Mouse (Mus musculus): ENCODE data around the gene Hmg20b. TPM values are rescaled to one million over a fixed set of nuclear protein-coding genes. Genes with fewer than 3 reads are reported as not detected.

Hmg20b gene
- 46.5 and 49.8 TPM in 2 replicates for polyA plus RNA-seq (2015; fragmentation: Nextera tagmentation; extraction: Ambion mirVana)

DNA sequence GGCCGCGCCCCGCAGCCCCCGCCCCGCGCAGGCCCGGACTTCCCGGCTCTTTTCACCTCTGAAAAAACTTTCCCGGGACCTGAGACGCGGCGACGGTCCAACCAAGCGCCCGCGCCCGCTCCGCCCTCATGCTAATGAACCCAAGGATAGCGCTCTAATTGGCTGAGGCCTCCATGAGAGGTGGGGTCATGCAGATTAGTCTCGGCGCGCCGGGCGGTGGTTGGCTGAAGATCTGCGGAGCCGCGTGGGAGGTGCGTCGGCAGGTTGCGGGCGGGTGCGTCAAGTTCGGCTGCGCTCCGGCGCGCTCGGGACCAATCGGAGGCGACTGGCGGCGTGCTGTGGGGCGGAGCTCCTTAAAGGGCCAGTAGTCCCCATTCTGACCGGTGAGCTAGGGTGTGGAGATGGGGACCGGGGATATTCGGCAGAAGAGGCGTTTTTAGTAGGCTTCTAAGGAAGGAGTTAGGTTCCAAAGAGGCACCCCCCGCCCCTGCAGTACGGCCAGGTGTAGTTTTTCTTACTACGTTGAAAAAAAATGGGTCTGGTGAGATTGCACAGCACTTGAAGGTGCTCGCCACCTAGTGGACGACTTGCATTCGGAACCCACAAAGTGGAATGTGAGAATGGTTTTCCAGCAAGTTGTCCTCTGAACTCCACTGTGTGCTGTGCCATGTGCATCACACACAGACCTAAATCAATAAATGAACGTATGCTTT is at the start of gene Hmg20b:
Hmg20b (minus strand) TSS at position 130 of the 713 bp plus-strand sequence.
- peak; percentile 96 for ATAC-seq
- H3K27me3 ChIP-seq: peaks cover 25% of the 10 kb centered on the region
- H3K4me1 ChIP-seq (replicated peaks): peaks cover 30% of the 10 kb centered on the region
- H3K9ac ChIP-seq (replicated peaks): peak within 1 kb of the TSS; percentile 77
- no peaks in the 10 kb centered on the region for H3K9me3 ChIP-seq
- peak within 1 kb of the TSS; percentile 81 for H3K4me3 ChIP-seq (replicated peaks)
- WGBS: under 1% methylated on average over 54 of the region's 54 CpGs
- peak within 1 kb of the TSS; percentile 97 for H3K4me2 ChIP-seq (replicated peaks)
- H3K36me3 ChIP-seq: peaks cover 8% of the 10 kb centered on the region; the same call in 1 of the 2 replicates
- peak within 1 kb of the TSS; percentile 60; the same call in 1 of the 2 replicates for H3K27ac ChIP-seq

DNA sequence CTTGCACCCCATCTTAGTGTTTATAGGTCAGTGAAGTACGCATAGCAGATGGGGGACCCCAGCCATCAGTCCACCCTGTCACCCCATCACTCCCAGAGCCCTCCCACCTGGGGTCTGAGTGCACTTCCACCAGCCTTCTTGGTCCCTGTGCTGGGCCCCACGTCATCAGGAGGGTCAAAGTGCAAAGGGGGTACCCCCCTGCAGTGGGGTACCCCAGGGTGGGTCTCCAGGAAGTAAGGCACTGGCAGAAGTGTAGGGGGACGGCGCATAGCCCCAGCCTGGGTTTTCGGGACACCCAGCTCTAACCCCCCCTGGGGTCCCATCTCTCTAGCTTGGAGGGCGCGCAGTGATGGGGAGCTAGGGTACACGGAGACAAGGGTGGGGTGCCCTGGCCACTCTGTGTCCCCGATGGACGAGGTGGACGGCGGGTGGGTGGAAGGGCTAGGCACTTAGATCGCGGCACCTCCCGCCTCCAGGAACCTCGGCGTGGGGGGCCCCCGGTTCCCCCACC is 49.6 kb upstream of the Hmg20b start:
- ATAC-seq: no peak
- H3K4me1 ChIP-seq (replicated peaks): peaks cover 59% of the 10 kb centered on the region
- H3K4me2 ChIP-seq (replicated peaks): peak overlapping the region; percentile 21; the same call in 1 of the 2 replicates
- 77% methylated on average over 18 of the region's 18 CpGs for WGBS
- H3K4me3 ChIP-seq (replicated peaks): no peak overlapping the region
- H3K27me3 ChIP-seq: peaks cover 10% of the 10 kb centered on the region; the same call in 1 of the 2 replicates
- H3K9ac ChIP-seq (replicated peaks): 0 out of 2 replicates have a peak overlapping the region, but pooled peaks have one; percentile 41
- H3K27ac ChIP-seq: no peak overlapping the region
- H3K9me3 ChIP-seq: no peaks in the 10 kb centered on the region
- peaks cover 25% of the 10 kb centered on the region for H3K36me3 ChIP-seq

DNA sequence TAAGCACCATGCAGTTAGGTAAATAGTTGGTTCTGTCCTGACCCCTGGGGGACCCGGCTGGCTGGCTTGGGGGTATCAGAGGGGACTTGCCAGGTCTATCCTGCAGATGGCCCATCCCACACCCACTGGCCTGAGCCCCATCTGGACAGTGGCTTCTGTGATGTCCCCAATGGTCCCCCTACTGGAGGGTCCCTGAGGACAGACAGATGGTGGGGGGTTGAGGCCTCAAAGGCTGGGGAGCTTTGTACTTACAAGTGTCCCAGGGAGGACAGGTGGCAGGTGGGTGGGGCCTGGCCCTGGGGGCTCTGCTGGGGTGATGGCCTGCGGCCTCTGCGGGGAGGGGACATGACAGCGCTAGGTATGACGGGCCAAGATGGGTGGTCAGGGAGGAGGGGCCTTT is 49.0 kb upstream of the Hmg20b start:
- H3K36me3 ChIP-seq: peaks cover 20% of the 10 kb centered on the region
- no peak overlapping the region for H3K27ac ChIP-seq
- H3K4me3 ChIP-seq (replicated peaks): no peak overlapping the region
- H3K4me1 ChIP-seq (replicated peaks): peaks cover 59% of the 10 kb centered on the region
- H3K27me3 ChIP-seq: peaks cover 5% of the 10 kb centered on the region; the same call in 1 of the 2 replicates
- H3K9me3 ChIP-seq: no peaks in the 10 kb centered on the region
- no peak for ATAC-seq
- no peak overlapping the region for H3K4me2 ChIP-seq (replicated peaks)
- no peak overlapping the region for H3K9ac ChIP-seq (replicated peaks)
- whole genome bisulfite sequencing: 60% methylated on average over 5 of the region's 5 CpGs

DNA sequence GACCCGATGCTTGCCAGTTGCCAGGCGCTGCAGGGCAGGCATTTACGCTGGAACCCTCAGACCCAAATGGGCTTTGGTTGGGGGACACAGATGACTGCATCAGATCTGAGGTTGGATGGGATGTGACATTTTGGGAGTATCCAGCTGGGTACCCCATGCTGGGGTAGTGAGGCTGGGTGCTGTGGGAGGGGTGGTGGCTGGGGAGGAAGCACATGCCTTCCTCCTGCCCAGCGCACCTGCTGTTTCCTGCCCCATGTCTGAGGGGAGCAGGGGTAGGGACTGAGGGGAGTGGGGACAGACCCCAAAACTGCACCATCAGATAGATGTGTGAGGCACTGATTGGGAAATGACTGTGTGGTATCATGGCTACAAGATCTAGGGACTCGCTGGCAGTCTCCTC is 46.5 kb upstream of the Hmg20b start:
- WGBS: 52% methylated on average over 5 of the region's 5 CpGs
- peaks cover 50% of the 10 kb centered on the region for H3K4me1 ChIP-seq (replicated peaks)
- peaks cover 19% of the 10 kb centered on the region for H3K36me3 ChIP-seq
- H3K27me3 ChIP-seq: no peaks in the 10 kb centered on the region
- H3K9ac ChIP-seq (replicated peaks): peak overlapping the region; percentile 44; the same call in 1 of the 2 replicates
- no peak overlapping the region for H3K4me2 ChIP-seq (replicated peaks)
- ATAC-seq: no peak
- H3K9me3 ChIP-seq: no peaks in the 10 kb centered on the region
- H3K4me3 ChIP-seq (replicated peaks): no peak overlapping the region
- no peak overlapping the region for H3K27ac ChIP-seq

DNA sequence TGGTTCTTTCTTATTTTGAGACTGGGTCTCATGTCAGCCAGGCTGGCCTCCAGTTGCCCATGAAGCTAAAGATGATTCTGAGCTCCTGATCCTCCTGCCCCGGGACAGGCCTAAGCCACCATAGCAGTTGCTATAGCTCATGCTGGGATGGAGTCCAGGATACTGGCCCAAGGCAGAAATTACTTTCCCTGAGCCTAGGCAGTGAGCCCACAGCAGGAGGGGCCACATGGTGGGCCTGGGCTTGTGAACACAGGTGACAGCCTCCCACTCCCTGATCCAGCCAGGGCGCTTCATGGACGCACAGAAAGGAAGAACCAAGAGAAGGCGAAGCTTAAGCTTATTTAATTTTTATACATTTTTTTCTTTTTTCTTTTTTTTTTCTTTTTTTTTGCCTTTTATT is 45.6 kb upstream of the Hmg20b start:
- no peaks in the 10 kb centered on the region for H3K9me3 ChIP-seq
- no peak overlapping the region for H3K4me3 ChIP-seq (replicated peaks)
- no peak for ATAC-seq
- no peaks in the 10 kb centered on the region for H3K27me3 ChIP-seq
- peaks cover 41% of the 10 kb centered on the region for H3K4me1 ChIP-seq (replicated peaks)
- no peak overlapping the region for H3K27ac ChIP-seq
- H3K4me2 ChIP-seq (replicated peaks): no peak overlapping the region
- peaks cover 23% of the 10 kb centered on the region for H3K36me3 ChIP-seq
- H3K9ac ChIP-seq (replicated peaks): peak overlapping the region; percentile 44; the same call in 1 of the 2 replicates
- 85% methylated on average over 4 of the region's 4 CpGs for WGBS

DNA sequence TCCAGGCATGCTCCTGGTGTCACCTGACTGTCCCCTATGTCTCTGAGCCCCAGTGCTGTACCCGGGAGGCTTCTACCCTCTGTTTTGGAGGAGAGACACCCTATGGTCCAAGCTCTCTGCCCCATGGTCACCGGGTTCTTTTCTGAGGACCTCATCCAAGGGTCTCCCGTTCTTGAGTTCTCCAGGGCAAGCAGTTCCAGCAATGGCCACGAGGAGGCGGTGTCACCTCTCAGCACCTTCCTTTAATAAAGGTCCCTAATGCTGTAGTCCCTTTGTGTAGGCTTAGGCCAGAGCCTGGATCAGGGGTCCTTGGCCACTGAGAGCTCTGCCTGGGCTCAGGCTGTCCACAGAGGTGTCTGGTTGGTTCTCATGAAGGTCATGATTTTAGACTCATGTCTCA is 44.8 kb upstream of the Hmg20b start:
- ATAC-seq: no peak
- 16% methylated on average over 5 of the region's 5 CpGs for WGBS
- peaks cover 17% of the 10 kb centered on the region for H3K36me3 ChIP-seq
- H3K4me1 ChIP-seq (replicated peaks): peaks cover 34% of the 10 kb centered on the region
- H3K27me3 ChIP-seq: no peaks in the 10 kb centered on the region
- no peak overlapping the region for H3K9ac ChIP-seq (replicated peaks)
- no peaks in the 10 kb centered on the region for H3K9me3 ChIP-seq
- H3K27ac ChIP-seq: no peak overlapping the region
- no peak overlapping the region for H3K4me3 ChIP-seq (replicated peaks)
- H3K4me2 ChIP-seq (replicated peaks): no peak overlapping the region

DNA sequence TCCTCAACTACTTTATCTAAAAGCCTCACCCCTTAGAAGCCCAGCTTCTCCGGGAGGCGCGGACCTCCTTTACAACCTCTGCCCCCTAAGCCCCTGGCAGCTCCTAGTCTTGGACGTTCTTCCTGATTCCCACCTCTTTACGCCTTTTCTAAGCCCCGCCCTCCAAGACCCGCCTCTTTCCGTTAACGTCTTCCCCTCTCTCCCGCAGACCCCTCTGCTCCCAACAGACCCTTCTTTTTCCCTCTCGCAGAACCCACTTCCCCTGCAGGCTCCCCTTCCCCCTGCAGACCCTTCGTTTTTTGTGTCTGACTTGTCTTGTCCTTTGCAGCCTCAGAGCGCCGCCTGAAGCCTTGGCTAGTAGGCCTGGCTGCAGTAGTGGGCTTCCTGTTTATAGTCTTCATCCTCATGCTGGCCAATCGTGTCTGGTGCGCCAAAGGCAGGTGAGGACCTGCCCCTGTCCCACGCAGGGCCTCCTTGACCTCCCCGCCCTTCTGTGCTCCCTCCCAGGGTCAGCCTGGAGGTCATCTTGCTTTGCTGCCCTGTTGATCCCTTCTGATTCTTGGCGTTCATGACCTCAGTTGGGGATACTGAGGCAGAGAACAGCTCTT is 43.3 kb upstream of the Hmg20b start:
- Histone ChIP-seq H3K4me3 (replicated peaks) (peak overlapping the region; percentile 16), H3K27ac (no peak overlapping the region), H3K36me3 (peaks cover 14% of the 10 kb centered on the region; the same call in 1 of the 2 replicates), H3K4me1 (replicated peaks) (peaks cover 28% of the 10 kb centered on the region), H3K9me3 (no peaks in the 10 kb centered on the region), H3K27me3 (no peaks in the 10 kb centered on the region), H3K9ac (replicated peaks) (peak overlapping the region; percentile 49), H3K4me2 (replicated peaks) (peak overlapping the region; percentile 45)
- 7% methylated on average over 19 of the region's 19 CpGs for WGBS
- no peak for ATAC-seq

DNA sequence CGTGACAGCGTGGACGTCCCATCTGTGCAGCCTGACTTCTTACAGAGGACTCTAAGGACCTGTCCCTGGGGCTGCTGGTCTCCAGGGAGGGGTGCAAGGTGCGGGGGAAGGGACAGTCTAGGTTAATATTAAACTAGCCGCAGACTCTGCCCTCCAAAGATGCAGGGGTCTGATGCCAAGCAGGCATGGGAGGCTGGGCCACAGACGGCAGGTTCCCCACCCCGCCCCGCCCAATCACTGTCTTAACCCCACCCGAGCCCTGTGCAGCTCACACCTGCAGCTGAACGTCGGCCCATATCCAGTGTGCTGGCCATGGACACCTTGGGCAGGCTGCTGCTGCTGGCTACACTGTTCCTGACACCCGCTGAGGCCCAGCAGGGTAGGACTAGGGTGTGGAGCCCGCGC is 42.5 kb upstream of the Hmg20b start, which contains the start of gene Smim24:
Smim24 (plus strand) TSS at position 271 of the 405 bp plus-strand sequence.
- peak within 1 kb of the TSS; percentile 49 for H3K9ac ChIP-seq (replicated peaks)
- 73% methylated on average over 14 of the region's 14 CpGs for WGBS

DNA sequence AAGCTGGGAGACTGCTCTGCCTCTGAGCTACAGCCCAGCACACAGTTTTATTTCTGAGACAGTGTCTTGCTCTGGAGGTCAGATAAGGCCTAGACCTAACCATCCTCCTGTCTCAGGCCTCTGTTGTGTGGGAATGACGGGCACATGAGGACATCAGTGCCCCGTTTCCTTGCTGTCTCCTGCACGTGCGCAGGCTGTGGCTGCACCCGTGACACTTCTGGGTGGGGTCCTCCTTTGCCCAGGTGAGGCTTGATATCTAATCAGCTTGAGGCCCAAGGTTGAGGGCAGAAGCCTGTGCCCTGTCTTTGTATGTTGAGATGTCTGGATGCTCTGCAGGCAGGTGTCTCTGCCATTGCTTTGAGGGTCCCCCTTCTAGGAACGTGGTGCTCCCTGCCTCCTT is 42.0 kb upstream of the Hmg20b start:
- no peaks in the 10 kb centered on the region for H3K9me3 ChIP-seq
- H3K4me1 ChIP-seq (replicated peaks): peaks cover 25% of the 10 kb centered on the region
- H3K27me3 ChIP-seq: no peaks in the 10 kb centered on the region
- no peak overlapping the region for H3K4me3 ChIP-seq (replicated peaks)
- H3K9ac ChIP-seq (replicated peaks): no peak overlapping the region
- H3K27ac ChIP-seq: no peak overlapping the region
- H3K36me3 ChIP-seq: peaks cover 27% of the 10 kb centered on the region
- ATAC-seq: no peak
- 91% methylated on average over 6 of the region's 6 CpGs for WGBS
- H3K4me2 ChIP-seq (replicated peaks): no peak overlapping the region

More for the DNA sequence above, 42.5 kb upstream of the Hmg20b start, which contains the start of gene Smim24:
- H3K36me3 ChIP-seq: peaks cover 22% of the 10 kb centered on the region
- ATAC-seq: no peak
- H3K27me3 ChIP-seq: no peaks in the 10 kb centered on the region
- peak within 1 kb of the TSS; percentile 16 for H3K4me3 ChIP-seq (replicated peaks)
- peak within 1 kb of the TSS; percentile 45 for H3K4me2 ChIP-seq (replicated peaks)
- no peak within 1 kb of the TSS for H3K27ac ChIP-seq
- H3K4me1 ChIP-seq (replicated peaks): peaks cover 28% of the 10 kb centered on the region
- no peaks in the 10 kb centered on the region for H3K9me3 ChIP-seq

DNA sequence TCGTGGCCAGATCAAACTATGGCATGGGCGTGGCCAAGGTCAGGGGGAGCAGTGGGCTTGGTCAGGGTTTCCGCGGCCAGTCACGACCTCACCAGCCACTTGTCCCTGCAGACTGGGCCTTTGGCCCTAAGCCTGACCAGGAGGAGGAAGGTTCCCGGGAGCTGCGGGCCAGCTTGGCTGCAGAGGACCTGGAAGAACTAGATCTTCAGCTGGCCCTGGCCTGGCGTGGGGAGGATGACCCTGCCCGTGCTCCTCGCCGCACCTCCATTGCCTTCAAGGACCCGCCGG is 40.3 kb upstream of the Hmg20b start:
- no peak for ATAC-seq
- H3K36me3 ChIP-seq: peaks cover 43% of the 10 kb centered on the region
- WGBS: 96% methylated on average over 13 of the region's 13 CpGs
- no peak overlapping the region for H3K27ac ChIP-seq
- H3K9me3 ChIP-seq: no peaks in the 10 kb centered on the region
- H3K4me1 ChIP-seq (replicated peaks): peaks cover 22% of the 10 kb centered on the region
- no peaks in the 10 kb centered on the region for H3K27me3 ChIP-seq
- H3K9ac ChIP-seq (replicated peaks): no peak overlapping the region
- no peak overlapping the region for H3K4me3 ChIP-seq (replicated peaks)
- H3K4me2 ChIP-seq (replicated peaks): no peak overlapping the region

DNA sequence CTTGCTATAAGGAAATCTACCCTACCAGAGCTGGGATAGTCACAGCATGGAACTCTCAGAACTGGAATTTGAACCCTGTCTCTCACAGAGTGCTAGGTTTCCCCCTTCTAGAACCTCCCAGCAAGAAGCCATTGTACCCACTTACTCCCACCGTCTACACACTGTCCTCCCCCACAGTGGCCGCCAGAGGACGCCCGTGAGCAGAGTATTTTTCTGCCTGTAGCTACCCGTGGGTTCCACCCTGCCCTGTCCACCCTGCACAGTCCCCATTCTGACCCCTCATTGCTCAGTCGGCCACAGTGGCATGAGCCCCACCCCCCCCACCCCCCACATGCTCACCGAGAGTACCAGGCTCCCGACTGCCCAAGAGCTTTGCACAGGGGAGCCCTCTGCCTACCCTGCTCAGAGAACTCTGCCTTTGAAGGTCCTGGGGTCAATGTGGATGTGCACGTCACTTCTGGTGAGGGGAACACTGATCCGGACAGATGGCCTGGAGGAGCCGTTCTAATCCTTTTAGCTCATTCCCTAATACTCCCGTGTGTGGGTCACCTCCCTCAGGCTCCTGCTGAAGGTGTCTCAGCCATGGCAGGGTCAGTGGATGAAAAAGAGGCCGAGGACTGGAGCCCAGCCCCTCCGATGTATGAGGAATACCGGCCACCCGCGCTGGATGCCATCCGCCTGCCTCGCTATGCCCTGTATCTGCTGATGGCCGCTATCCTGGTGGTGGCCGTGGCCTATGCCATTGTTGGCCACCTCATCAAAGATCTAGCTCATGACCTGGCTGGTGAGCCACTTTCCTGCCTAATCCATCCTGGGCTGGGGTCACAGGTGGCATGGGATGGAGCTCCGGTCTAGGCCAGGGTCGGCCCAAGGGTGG is 39.8 kb upstream of the Hmg20b start:
- H3K9me3 ChIP-seq: no peaks in the 10 kb centered on the region
- H3K27me3 ChIP-seq: no peaks in the 10 kb centered on the region
- no peak overlapping the region for H3K27ac ChIP-seq
- H3K4me2 ChIP-seq (replicated peaks): no peak overlapping the region
- peaks cover 28% of the 10 kb centered on the region for H3K4me1 ChIP-seq (replicated peaks)
- ATAC-seq: peak; percentile 46
- no peak overlapping the region for H3K4me3 ChIP-seq (replicated peaks)
- no peak overlapping the region for H3K9ac ChIP-seq (replicated peaks)
- peaks cover 44% of the 10 kb centered on the region for H3K36me3 ChIP-seq
- 49% methylated on average over 23 of the region's 23 CpGs for WGBS

Measured in midbrain, embryonic 13.5 days (tissue).